Mouse (Mus musculus) ES-E14 (cell line): ENCODE measurements around the gene Gm16181.

ENCODE experiments used
- CHD2 ChIP-seq: IDR thresholded peaks from 2 replicates; pipeline ENCODE4 v1.6.1; 2014; ENCODE audit warnings: mild to moderate bottlenecking, low read depth, low read length, inconsistent platforms
- MAFK ChIP-seq: IDR thresholded peaks from 2 replicates; pipeline ENCODE4 v1.6.1; 2014; ENCODE audit warnings: mild to moderate bottlenecking, low read depth, low read length, inconsistent platforms; ENCODE audit not compliant: insufficient read depth
- ZC3H11A ChIP-seq: IDR thresholded peaks from 2 replicates; pipeline ENCODE4 v1.6.1; 2012; ENCODE audit warnings: low read depth, mild to moderate bottlenecking, inconsistent platforms, low read length, borderline replicate concordance

DNA sequence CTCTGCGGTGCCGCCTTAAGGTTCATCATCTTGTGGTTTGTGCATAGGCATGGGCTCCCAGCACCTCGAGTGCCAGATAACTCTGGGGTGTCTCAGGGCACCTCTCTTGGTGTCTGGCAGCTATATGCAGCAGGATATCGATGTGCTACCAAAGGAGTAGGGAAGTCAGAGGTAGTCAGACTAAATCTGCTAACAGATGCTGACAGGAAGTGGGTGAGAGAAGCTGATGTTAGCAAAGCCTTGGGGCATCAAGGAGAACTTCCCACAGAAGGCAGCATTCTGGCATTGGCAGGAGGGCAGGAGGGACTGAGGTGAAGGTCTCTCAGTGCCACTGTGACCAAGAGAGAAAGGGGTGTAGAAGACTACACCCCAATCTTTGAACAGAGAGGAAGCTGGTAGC, 30.5 kb upstream of the Gm16181 start:
- TF ChIP-seq CHD2, result no peak
- no peak for TF ChIP-seq MAFK
- no peak for TF ChIP-seq ZC3H11A
